Mouse (Mus musculus): ENCODE results near the gene Ppm1b. TPM values are rescaled to one million over a fixed set of nuclear protein-coding genes. Genes with fewer than 3 reads are reported as not detected.

Gene Ppm1b
- total and polyA plus RNA-seq, 2 experiments from 2014 or later, result 51.9 to 54.7 TPM

DNA sequence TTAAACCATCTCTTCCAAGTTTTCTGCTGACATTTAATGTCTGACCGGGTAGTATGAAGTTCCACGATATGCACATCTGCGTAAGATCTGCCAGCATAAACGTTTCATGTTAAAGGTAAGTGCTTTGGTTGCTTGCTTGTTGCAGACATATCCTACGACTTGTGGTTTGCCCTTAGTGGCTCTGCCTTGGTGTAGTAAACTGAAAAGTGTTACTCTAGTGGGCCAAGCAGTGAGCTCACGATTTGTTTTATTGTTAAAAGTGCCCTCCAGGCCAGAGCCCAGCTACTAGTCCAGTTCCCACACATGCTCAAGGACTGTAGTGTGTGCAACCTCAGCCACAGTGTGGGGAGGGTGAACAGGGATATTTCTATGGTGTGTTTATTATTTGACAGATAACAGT is 69.9 kb downstream of the Ppm1b start:
- H3K36me3 ChIP-seq (ENCODE audit: insufficient read depth, low read length), result no peaks in the 10 kb centered on the region
- no peak for DNase-seq (ENCODE audit: low spot score)
- no peak overlapping the region for H3K4me2 ChIP-seq (ENCODE audit: low read depth, low read length, poor library complexity, severe bottlenecking)
- no peak for ATAC-seq (ENCODE audit: low FRiP score)
- no peak for TF ChIP-seq CTCF (IDR thresholded peaks at IDR 0.05)
- no peaks in the 10 kb centered on the region for H3K9me3 ChIP-seq (ENCODE audit: low read length)
- H3K9ac ChIP-seq (replicated peaks; ENCODE audit: low read length, poor library complexity, severe bottlenecking), result no peak overlapping the region
- WGBS, result 94% methylated on average over 6 of the region's 6 CpGs
- no peaks in the 10 kb centered on the region for H3K4me1 ChIP-seq (ENCODE audit: insufficient read depth, low read length)
- H3K4me3 ChIP-seq (ENCODE audit: low read depth, low read length), result no peak overlapping the region
- no peak overlapping the region for H3K27ac ChIP-seq (ENCODE audit: low read depth, low read length)
- H3K27me3 ChIP-seq (ENCODE audit: insufficient read depth, low read length), result no peaks in the 10 kb centered on the region

DNA sequence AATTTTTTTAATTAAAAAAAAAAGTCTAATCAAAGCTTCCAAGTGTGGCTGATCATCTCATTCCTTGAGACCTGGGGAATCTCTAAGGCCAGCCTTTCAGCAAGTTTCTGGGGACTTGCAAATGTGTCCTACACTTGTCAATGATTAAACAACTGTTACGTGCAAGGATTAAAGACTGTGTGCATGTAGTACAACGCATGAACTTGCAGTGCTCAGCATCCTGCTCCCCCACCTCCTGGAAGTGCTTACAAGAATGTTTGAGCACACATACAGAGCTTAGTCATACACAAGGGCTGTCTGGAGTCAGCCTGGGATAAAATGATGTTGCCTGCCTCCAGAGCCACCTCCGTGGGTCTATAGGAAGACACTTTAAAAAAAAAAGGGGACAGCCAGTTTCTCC is 70.7 kb downstream of the Ppm1b start:
- WGBS, result 88% methylated on average over 3 of the region's 3 CpGs
- Histone ChIP-seq H3K27ac (ENCODE audit: low read depth, low read length) (no peak overlapping the region), H3K9me3 (ENCODE audit: low read length) (no peaks in the 10 kb centered on the region), H3K4me2 (ENCODE audit: low read depth, low read length, poor library complexity, severe bottlenecking) (no peak overlapping the region), H3K27me3 (ENCODE audit: insufficient read depth, low read length) (no peaks in the 10 kb centered on the region), H3K36me3 (ENCODE audit: insufficient read depth, low read length) (no peaks in the 10 kb centered on the region), H3K9ac (replicated peaks; ENCODE audit: low read length, poor library complexity, severe bottlenecking) (no peak overlapping the region), H3K4me1 (ENCODE audit: insufficient read depth, low read length) (no peaks in the 10 kb centered on the region), H3K4me3 (ENCODE audit: low read depth, low read length) (no peak overlapping the region)
- DNase-seq (ENCODE audit: low spot score), result no peak
- no peak for ATAC-seq (ENCODE audit: low FRiP score)
- TF ChIP-seq CTCF (IDR thresholded peaks at IDR 0.05), result no peak

DNA sequence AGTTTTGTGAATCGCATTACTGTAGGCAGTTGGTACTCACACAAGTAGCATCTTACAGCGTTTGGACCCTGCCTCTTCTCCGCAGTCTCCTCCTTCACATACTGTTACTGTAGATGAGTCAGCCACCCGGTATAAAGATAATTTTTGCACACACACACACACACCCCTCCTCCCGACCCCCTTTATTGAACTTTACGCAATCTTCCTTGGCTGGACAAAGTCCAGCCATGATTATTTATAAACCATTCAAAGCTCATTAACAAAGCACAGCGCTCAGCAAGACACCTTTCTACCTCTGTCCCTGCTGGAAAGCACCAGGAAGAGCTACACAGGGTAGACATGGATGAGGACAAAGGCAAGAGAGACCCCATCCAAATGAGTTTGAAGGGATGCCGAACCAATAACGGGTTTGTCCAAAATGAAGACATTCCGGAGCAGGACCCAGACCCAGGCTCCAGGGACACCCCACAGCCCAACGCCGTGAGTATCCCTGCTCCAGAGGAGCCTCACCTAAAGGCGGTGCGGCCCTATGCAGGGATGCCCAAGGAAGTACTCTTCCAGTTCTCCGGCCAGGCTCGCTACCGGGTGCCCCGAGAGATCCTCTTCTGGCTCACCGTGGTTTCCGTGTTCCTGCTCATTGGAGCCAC is 71.7 kb downstream of the Ppm1b start, which contains the start of gene Slc3a1:
Slc3a1 (plus strand) TSS at position 284 of the 647 bp plus-strand sequence.
- no peaks in the 10 kb centered on the region for H3K4me1 ChIP-seq (ENCODE audit: insufficient read depth, low read length)
- no peak for ATAC-seq (ENCODE audit: low FRiP score)

DNA sequence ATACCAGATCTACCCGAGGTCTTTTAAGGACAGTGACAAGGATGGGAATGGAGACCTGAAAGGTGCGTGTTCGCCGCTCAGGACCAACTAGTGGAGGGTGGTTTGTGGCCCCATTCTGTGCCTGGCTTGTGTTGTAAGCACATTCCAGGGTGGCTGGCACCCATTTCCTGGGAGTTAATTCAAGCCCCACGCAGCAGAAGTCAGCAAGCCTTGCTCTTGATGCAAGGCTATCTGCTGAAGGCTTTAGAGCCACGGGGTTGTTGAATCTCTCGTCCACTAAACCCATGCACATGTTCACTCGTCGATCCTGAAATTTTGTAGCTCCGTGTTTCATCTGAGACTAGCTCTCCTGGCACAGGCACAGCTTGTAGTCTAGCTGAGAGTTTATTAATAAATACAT is 72.3 kb downstream of the Ppm1b start:
- no peak overlapping the region for H3K4me3 ChIP-seq (ENCODE audit: low read depth, low read length)
- no peak overlapping the region for H3K27ac ChIP-seq (ENCODE audit: low read depth, low read length)
- no peak for TF ChIP-seq CTCF (IDR thresholded peaks at IDR 0.05)
- no peaks in the 10 kb centered on the region for H3K36me3 ChIP-seq (ENCODE audit: insufficient read depth, low read length)
- no peaks in the 10 kb centered on the region for H3K4me1 ChIP-seq (ENCODE audit: insufficient read depth, low read length)
- DNase-seq (ENCODE audit: low spot score) (no peak), ATAC-seq (ENCODE audit: low FRiP score) (no peak)
- no peak overlapping the region for H3K9ac ChIP-seq (replicated peaks; ENCODE audit: low read length, poor library complexity, severe bottlenecking)
- no peaks in the 10 kb centered on the region for H3K9me3 ChIP-seq (ENCODE audit: low read length)
- no peak overlapping the region for H3K4me2 ChIP-seq (ENCODE audit: low read depth, low read length, poor library complexity, severe bottlenecking)
- no peaks in the 10 kb centered on the region for H3K27me3 ChIP-seq (ENCODE audit: insufficient read depth, low read length)
- 93% methylated on average over 10 of the region's 10 CpGs for WGBS

More for the DNA sequence above, 71.7 kb downstream of the Ppm1b start, which contains the start of gene Slc3a1:
- Histone ChIP-seq H3K9ac (replicated peaks; ENCODE audit: low read length, poor library complexity, severe bottlenecking) (no peak within 1 kb of the TSS), H3K27me3 (ENCODE audit: insufficient read depth, low read length) (no peaks in the 10 kb centered on the region), H3K27ac (ENCODE audit: low read depth, low read length) (no peak within 1 kb of the TSS), H3K4me2 (ENCODE audit: low read depth, low read length, poor library complexity, severe bottlenecking) (no peak within 1 kb of the TSS), H3K36me3 (ENCODE audit: insufficient read depth, low read length) (no peaks in the 10 kb centered on the region), H3K9me3 (ENCODE audit: low read length) (no peaks in the 10 kb centered on the region), H3K4me3 (ENCODE audit: low read depth, low read length) (no peak within 1 kb of the TSS)
- no peak for DNase-seq (ENCODE audit: low spot score)
- TF ChIP-seq CTCF (IDR thresholded peaks at IDR 0.05), result no peak
- WGBS, result 87% methylated on average over 20 of the region's 20 CpGs

DNA sequence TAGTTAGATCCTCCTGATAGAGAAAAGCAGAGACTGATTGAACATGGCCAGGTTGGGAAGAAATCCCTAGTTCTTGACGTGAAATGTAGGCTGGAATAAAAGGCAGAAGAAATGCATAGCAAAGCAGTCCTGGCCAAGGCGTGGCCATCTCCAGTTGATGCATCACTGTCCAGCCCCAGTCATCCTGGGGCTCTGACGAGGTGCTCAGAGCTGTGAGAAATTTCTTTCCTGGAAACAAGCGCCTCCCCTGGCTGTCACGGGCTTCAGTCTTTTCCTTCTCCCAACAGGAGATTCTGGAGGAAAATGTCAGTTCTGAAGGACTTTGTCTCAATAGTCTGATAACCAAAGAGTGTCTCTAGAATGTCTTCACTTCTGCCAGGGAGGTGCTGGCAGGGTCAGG is 74.1 kb downstream of the Ppm1b start:
- 82% methylated on average over 5 of the region's 5 CpGs for WGBS
- H3K27me3 ChIP-seq (ENCODE audit: insufficient read depth, low read length), result no peaks in the 10 kb centered on the region
- DNase-seq (ENCODE audit: low spot score) (no peak), ATAC-seq (ENCODE audit: low FRiP score) (no peak)
- H3K9ac ChIP-seq (replicated peaks; ENCODE audit: low read length, poor library complexity, severe bottlenecking), result no peak overlapping the region
- no peak overlapping the region for H3K27ac ChIP-seq (ENCODE audit: low read depth, low read length)
- no peak for TF ChIP-seq CTCF (IDR thresholded peaks at IDR 0.05)
- no peak overlapping the region for H3K4me2 ChIP-seq (ENCODE audit: low read depth, low read length, poor library complexity, severe bottlenecking)
- no peaks in the 10 kb centered on the region for H3K4me1 ChIP-seq (ENCODE audit: insufficient read depth, low read length)
- H3K36me3 ChIP-seq (ENCODE audit: insufficient read depth, low read length), result no peaks in the 10 kb centered on the region
- no peaks in the 10 kb centered on the region for H3K9me3 ChIP-seq (ENCODE audit: low read length)
- no peak overlapping the region for H3K4me3 ChIP-seq (ENCODE audit: low read depth, low read length)

DNA sequence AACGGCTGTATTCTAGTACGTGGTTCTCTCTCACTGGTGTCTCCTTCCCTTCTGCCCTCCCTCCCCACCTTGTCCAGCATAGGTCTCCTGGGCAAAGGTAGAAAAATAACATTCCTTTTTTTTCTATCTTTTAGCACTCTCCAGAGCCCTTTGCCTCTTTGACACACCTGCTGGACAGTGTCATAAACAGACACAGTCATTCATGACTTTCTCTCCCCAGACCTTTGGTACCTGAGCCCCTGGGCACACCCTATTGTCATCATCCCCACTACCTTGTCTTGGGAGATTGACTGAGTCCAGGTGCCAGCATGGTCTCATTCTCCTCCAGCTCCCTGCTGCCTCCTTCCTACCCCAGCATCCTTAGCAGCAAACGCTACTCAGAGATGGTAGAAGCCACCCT is 76.5 kb downstream of the Ppm1b start:
- H3K9me3 ChIP-seq (ENCODE audit: low read length), result no peaks in the 10 kb centered on the region
- H3K9ac ChIP-seq (replicated peaks; ENCODE audit: low read length, poor library complexity, severe bottlenecking), result no peak overlapping the region
- no peak overlapping the region for H3K4me2 ChIP-seq (ENCODE audit: low read depth, low read length, poor library complexity, severe bottlenecking)
- 88% methylated on average over 3 of the region's 3 CpGs for WGBS
- no peak for TF ChIP-seq CTCF (IDR thresholded peaks at IDR 0.05)
- H3K27ac ChIP-seq (ENCODE audit: low read depth, low read length), result no peak overlapping the region
- no peaks in the 10 kb centered on the region for H3K36me3 ChIP-seq (ENCODE audit: insufficient read depth, low read length)
- no peak for ATAC-seq (ENCODE audit: low FRiP score)
- H3K27me3 ChIP-seq (ENCODE audit: insufficient read depth, low read length), result no peaks in the 10 kb centered on the region
- H3K4me3 ChIP-seq (ENCODE audit: low read depth, low read length), result no peak overlapping the region
- H3K4me1 ChIP-seq (ENCODE audit: insufficient read depth, low read length), result no peaks in the 10 kb centered on the region
- no peak for DNase-seq (ENCODE audit: low spot score)

All from midbrain, postnatal 0 days (tissue).